Mouse (Mus musculus): Measurements from ENCODE around the gene Dhx16.

The Dhx16 gene

GRCm38 (mm10) chr17:35897644-35898573 is 18.3 kb downstream of the Dhx16 start:
- DNase-seq = no peak

GRCm38 (mm10) chr17:35900636-35901035 is 21.0 kb downstream of the Dhx16 start:
- no peak for DNase-seq

- DNase-seq = no peak
Measured at GRCm38 (mm10) chr17:35903343-35903991, 23.8 kb downstream of the Dhx16 start.

- DNase-seq = no peak
Measured at GRCm38 (mm10) chr17:35903992-35904355, 24.4 kb downstream of the Dhx16 start.

- no peak for DNase-seq
Measured at GRCm38 (mm10) chr17:35905587-35905986, 26.0 kb downstream of the Dhx16 start.

- DNase-seq = no peak
Measured at GRCm38 (mm10) chr17:35907609-35908008, 28.0 kb downstream of the Dhx16 start.

- no peak for DNase-seq
Measured at GRCm38 (mm10) chr17:35909186-35909918, 29.7 kb downstream of the Dhx16 start.

GRCm38 (mm10) chr17:35909919-35910369 is 30.3 kb downstream of the Dhx16 start, which contains the start of gene Atat1:
TSS of gene Atat1 (minus strand) at chr17:35910075.
- peak; percentile 98 for DNase-seq

GRCm38 (mm10) chr17:35914975-35915374 is 35.4 kb downstream of the Dhx16 start:
- no peak for DNase-seq

- DNase-seq = no peak
Measured at GRCm38 (mm10) chr17:35915538-35916296, 36.1 kb downstream of the Dhx16 start.

GRCm38 (mm10) chr17:35916297-35917142 is 36.9 kb downstream of the Dhx16 start, which contains the start of the genes Mrps18b and Ppp1r10:
TSS of gene Mrps18b (minus strand) at chr17:35916389.
TSS of gene Ppp1r10 (plus strand) at chr17:35916434.
- DNase-seq = peak; percentile 97

GRCm38 (mm10) chr17:35917143-35917462 is 37.5 kb downstream of the Dhx16 start:
- DNase-seq = no peak

- DNase-seq = peak; percentile 54
Measured at GRCm38 (mm10) chr17:35917463-35918251, 38.0 kb downstream of the Dhx16 start.

- DNase-seq = no peak
Measured at GRCm38 (mm10) chr17:35918276-35919059, 38.8 kb downstream of the Dhx16 start.

- peak; percentile 86 for DNase-seq
Measured at GRCm38 (mm10) chr17:35919060-35919715, 39.6 kb downstream of the Dhx16 start.

GRCm38 (mm10) chr17:35919864-35920301 is 40.3 kb downstream of the Dhx16 start:
- DNase-seq = no peak

- DNase-seq = no peak
Measured at GRCm38 (mm10) chr17:35920384-35920783, 40.8 kb downstream of the Dhx16 start.

- DNase-seq = no peak
Measured at GRCm38 (mm10) chr17:35920862-35921562, 41.4 kb downstream of the Dhx16 start.
